Mouse (Mus musculus): Measurements from ENCODE around the gene Ehbp1.

The Ehbp1 gene

DNA sequence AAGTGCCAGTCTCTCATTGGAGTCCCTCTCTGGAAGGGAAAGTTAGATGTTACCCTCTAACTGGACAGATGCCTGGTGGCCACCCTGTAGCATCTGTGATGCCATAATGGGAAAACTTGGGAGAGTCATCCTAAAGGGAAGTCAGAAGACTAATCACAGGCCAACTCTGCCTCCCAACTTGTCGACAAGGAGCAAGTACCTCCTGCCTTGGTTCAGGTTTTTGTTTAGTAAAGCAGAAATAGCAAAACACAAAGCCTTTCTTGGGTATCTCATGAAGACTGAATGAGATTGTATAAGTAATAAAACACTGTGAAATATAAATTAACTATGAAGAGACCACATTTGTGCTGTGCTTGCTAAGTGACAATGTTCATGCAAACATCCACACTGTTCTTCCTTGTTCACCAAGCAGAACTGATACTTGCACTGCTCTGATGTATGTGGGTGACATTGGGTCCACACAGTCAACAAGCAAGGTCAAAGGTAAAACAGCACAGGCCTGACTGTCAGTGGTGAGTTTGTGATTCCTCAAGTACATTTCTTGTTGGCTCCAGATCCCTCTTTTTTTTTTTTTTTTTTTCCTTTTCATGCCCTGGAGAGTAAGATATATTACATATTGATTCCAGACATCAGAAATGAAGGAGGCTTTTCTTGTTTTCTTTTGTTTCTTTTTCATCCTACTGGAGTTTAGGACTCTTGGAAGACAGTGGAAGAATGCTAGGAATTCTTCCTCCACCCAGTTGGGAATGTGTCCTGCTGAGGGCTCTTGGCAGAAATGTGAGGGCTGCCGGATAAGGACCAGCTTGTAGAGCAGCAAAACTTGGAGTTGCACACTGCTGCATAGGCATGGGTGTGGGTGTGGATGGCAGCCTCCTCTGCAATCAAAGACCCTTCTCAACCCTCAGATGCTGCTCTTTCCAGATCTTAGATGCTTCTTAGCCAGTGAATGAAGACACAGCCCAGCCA, at the start of gene Ehbp1:
Gene Ehbp1 (minus strand): TSS at position 51 of the 966 bp plus-strand sequence.
- DNase-seq: no peak

DNA sequence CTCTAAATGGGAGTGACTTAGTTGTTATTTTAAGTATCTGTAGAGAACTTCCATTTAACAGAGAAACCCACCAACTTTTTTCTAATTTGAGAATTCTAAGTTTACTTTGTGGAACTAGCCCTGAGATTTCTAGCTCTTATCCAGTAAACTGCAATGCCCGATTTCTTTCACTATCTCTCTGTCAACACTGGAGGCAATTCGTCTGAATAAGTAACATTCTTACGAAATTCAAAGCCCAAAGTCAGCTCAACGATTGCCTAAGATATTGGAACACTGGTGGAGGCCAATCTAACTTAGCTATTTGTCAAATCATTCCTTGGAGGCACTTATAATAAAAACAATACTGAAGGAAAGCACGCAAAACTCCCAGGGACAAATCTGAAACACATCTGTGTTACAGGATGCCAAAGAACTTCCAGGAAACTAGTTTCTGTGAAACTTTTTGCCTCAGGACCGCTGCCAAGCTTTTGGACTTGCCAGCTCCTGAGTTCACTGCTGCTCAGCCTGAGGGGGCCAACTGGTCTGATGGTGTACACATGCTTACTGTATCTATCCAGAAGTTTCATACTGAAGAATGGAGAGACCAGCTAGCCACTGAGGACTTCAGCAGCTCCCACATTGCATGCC, 45.5 kb upstream of the Ehbp1 start:
- peak in 1 of 2 experiments; percentile 2 for DNase-seq

DNA sequence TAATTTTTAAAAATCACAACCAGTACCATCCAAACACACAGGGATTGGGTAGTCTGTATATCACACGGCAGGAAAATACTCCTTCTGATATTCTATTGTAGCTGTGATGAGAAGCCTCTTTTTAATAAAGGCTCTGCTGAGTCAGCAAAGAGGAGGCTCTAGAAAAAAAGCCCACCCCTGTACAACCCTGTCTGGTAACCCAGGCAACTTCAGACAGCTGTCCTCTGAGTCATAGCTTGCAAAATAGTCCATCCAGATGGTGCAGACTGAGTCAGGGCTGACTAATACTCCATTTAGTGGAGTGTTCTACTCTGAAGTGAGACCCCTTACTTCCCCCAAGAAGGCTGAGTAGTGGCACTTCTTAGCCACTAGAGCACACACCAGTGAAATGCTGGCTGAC, 41.4 kb upstream of the Ehbp1 start:
- no peak for DNase-seq

DNA sequence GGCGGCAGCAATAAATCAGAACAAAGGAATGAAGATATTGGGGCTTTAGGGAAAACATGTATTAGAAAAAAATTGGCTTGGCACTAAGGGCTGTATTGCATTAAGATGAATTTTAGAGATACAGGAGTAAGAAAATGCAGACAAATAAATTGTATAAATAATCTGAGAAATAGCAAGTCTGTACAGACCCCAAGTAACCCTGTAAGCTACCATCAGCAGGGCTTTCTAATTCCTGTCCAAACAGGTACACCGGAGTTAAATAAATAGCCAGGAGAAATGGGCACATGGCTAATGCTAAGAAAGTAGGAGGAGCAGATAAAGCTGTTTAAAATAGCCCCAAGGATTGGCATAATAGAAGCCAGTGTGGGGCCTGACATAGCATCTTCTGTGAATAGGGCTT, 32.7 kb upstream of the Ehbp1 start:
- no peak for DNase-seq

DNA sequence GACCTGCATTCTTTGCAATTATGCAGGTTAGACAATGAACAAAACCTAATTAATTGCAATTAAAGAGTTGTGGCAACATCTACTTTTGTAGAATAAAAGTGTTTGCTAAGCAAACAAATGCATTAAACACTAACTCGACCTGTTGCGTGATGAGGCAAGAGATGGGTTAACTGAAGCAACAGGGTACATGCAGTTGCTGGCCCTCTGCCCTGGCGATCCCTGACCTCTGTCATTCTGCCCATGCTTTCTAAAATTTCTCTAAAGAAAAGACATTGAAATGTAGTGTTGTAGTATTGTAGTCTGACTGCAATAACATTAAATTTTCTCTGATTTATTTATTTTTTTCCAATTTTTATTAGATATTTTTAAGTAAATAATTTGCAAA, 31.2 kb upstream of the Ehbp1 start:
- DNase-seq: no peak

DNA sequence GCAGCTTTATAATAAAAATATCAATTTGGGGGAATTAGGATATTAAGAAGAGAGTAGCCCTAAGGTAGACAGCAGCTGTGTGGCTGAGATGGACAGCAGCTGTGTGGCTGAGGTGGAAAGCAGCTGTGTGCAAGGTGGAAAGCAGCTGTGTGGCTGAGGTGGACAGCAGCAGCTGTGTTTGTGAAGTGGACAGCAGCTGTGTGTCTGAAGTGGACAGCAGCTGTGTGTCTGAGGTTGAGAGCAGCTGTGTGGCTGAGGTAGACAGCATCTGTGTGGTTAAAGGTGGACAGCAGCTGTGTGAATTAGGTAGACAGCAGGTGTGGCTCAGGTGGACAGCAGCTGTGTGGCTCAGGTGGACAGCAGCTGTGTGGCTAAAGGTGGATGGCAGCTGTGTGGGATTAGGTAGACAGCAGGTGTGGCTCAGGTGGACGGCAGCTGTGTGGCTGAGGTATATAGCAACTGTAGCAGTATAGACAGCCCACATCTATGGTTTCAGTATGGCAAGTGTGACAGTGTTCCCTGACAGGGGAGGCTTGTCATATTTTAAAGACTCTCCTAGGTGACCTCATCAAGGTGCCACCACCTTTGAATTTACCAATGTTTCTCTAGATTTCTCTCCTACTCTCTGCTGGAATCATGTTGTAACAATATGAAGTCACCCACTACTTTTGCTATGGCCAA, 30.7 kb upstream of the Ehbp1 start:
- DNase-seq: no peak

DNA sequence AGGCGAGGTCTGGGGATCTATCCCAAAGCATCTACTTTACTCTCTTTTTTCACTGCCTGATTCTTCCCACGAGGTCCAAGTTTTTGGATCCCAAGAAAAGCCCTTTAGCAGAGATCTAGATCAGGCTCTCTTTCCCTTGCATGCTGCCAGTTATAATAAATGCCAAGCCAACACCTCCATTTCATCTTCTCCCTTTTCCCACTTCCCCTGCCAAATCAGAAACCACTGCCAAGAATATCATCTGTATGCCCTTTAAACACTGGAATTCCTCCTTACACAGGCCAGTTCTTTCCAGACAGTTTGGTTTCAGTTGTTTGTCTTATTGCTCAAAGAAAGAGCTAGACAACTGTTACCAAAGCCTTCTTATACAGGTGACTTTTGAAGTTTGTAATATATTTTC, 27.7 kb upstream of the Ehbp1 start:
- DNase-seq: no peak

DNA sequence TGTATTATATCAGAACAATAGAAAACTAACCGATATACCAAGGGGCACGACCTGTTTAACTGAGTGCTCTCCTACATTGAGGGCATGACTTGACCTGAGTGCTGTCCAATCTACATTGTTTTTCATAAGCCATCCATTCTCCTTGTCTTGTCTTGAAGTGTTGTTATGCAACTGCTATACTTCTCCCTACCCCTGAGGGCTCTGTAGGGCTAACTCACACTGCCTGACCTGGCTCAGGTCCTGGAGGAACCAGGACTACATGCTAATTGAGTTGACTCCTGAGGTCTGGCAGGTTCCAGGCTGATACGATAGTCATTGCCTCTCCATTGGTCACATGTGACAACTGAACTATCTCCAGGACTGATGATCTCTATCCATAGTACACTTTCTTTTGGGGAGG, 26.5 kb upstream of the Ehbp1 start:
- no peak for DNase-seq

DNA sequence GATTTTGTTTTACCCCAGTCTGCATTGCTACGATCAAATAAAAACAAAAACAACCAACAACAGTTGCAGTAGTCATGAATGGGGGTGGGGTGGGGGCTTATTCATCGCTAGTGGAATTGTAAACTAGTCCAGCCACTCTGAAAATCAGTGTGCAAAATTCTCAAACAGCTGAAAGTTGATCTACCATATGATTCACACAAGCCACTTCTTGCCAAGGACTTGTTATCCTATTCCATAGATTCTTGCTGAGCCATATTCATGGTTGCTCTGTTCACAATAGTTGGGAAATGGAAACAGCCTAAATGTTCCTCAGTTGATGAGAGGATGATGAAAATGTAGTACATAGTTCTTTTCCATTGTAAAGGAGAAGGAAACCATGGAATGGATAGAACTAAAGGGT, 24.4 kb upstream of the Ehbp1 start:
- no peak for DNase-seq

DNA sequence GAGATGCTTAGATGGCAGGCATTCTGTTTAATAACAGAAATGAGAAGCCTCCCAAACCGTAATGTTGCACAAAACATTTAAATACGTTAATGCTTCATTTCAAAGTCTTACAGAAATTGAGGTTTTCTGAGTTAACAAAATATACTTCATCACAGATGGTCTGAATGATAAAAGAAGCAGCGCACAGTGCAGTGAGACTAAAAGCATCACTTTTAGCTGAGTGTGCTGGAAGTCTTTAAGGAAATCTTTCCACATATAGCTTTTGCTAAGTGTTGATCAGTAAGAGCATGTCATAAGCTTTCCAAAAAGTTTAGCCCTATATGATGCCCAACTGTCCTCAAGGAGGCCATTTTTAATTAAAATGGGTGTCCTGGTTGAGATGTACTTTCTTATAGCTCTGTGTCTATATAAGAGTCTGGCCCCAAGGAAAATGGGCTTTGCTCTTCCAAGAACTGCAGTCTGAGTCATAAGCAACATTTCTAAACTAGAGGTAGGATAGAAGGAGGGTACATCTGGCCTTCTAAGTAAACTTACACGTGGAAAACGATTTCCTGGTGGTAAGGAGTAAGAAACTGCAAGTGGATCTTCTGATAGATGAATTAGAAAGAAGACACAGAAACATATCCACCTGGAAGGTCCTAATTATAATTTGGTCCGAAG, 12.0 kb upstream of the Ehbp1 start:
- no peak for DNase-seq

DNA sequence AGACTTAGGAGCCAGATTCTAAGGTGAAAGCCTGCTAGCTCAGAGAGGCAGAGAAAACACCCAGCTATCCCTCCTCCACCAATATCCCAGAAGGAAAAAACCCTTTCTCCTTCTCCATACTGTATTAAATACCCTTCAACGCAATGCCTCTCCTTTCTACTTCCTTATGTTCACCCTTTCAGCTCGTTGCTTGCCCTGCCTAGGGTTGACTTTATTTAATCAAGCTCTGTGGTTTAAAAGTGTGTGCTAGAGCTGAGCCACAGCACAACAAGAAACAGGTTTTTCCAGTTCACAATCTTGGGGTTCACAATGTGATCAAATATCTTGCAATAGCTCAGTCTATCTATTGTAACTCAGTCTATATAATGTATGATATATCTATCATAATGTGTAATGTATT, 7.9 kb upstream of the Ehbp1 start:
- no peak for DNase-seq

DNA sequence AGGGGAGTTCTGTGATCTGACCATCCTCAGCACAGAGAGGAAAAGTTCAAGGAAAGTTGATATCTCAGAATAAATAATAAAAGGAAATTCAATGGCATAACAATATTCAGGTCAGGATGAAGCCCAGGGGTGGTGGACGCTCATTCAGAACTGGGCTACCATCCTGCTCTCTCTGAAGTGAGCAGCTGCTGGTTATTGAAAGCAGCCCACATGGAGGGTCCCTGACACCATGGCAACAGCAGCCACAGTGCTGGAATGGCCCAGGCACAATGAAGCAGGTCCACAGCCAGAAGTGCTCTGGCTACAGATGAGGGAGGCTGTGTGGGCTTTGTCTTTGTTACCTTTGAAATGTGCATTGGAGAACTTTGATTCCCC, 6.4 kb upstream of the Ehbp1 start:
- no peak for DNase-seq

DNA sequence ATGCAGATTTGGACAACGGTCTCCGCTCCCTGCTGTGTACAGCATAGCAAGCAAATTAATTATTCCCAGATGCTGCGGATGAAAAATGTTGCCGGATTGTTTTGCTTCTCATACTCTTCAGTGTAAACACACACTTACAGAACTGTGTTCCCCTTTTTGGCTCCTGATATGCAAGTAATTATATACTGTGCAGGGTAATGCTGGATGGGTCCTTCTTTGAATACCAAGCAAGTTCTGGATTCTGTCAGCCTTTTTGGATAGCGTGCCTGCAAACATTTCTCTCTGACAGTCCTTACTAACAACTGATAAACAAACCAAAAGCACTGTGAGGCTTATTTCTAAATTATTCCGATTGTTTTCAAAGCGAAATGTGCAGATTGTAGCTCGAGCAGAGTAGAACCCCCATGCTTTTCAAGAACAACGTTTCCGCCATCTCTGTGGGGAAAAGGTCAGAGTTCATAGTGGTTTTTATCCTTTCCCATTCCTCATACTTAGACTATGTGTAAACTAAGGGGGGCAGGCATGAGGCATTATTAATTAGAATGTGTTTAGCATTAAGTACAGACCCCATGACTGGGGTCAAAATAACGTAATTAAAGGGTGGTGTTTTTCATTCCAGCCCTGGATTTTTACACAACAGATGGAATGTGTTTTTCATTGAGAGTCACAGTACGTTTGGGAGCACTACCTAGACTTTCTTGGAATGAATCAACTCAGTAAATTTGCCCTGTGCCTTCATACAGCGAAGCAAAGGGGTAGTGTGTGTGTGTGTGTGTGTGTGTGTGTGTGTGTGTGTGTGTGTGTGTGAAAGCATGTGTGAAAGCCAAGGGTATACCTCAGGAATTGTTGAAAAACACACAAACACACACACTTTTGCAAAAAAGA, 5.8 kb upstream of the Ehbp1 start:
- DNase-seq: no peak

DNA sequence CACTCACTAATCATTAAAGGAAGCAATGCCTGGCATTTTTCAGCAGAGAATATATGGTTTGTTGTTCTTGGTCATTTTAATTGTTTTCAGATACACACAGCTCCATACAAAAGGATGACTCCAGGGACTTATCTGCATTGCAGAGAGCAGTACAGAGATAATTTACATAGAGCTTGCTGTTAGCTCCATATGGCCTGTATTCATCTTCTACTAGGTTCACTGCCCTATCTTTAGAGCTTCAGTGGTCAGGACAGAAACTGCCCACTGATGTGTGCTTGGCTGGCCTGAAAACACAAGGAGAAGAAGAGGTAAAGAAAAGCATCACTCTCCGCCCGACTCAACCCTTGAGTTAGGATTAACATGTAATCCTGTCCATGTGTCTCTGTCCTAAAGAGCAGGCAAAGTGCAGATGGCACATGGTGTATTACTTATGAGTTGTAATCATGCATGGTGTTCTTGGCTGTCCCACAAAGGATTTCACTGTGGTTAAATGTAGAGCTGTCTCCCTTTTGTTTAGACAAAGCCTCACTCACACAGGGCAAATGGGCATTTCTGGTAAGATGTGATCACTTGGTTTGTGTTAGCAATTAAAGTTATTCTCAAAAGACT, 14.7 kb downstream of the Ehbp1 start:
- no peak for DNase-seq

DNA sequence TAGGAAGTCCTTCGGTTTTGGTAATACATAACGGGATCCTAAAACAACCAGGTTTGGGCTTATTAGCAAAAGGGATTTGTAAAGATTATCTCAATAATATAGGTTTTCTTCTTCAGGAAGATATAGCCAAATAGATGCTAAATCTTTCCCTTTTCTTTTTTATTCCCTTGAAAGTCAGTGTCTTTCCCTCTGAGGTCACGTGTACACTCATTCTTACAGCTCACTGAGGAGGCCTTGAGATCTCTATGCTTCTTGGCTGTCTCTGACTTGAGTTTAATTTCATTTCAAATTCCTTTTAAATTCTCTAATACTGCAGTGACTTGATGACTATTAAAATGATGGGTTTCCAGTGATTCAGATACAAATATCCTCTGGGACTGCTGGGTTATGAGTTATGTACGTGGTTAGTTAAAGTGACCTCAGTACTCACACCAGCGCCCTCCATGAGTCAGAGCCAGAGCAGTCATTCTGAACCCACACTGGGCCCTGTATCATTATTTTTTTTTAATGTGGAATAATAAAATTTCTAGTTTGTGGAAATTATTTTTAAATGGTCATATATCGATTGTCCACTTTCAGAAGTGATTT, 24.2 kb downstream of the Ehbp1 start:
- no peak for DNase-seq

DNA sequence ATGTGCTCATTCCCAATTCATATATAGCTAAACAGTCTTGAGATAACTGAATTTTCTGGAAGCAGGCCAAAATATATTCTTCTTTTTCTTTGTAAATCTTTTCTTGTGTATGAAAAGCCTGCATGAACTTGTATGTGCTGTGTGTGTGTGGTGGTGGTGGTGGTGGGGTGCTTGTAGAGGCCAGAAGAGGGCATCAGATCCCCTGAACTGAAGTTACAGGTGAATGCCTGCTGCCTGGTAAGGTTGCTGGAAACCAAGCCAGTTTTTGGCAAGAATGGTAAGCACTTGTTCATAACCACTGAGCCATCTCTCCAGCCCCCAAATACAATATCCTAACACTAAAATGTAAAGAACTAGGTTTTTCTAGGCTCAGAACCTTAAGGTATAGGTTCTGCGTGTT, 26.3 kb downstream of the Ehbp1 start:
- DNase-seq: peak in 1 of 2 experiments; percentile 6

DNA sequence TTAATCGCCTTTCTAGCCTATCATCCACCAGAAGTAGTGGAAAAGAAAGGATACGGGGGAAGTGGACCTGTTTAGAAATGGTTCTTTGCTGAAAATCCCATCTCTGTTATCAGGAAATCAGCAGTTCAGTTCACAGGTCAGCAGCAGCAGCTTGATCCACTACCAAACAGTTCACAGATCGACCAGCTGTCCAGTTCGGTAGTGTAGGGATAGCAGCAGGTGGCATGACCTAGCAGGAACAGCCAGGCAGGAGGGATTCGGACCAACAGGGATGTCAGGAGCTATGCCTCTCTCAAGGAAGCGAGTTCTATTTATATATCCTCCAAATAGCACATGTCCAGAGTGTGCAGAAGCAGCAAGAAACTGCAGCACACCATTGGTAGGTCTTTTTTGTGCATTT, 40.9 kb downstream of the Ehbp1 start:
- no peak for DNase-seq

DNA sequence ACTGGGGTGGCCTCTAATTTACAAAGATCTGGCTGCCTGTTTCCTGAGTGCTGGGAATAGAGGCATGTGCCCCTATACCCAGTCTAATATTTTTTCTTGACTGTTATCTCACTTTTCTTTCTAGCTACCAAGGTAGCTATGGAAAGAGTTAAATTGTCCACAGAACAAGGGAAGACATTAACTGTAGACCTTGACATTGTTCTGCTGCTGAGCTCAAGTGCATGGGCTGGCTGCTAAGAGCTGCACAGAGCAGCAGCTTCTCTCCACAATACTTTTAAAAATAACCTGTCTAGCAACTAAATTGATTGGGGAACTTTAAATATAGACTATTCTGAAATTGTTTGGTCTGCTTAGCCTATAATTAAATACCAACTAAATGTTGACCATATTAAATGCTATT, 52.9 kb downstream of the Ehbp1 start:
- no peak for DNase-seq

DNA sequence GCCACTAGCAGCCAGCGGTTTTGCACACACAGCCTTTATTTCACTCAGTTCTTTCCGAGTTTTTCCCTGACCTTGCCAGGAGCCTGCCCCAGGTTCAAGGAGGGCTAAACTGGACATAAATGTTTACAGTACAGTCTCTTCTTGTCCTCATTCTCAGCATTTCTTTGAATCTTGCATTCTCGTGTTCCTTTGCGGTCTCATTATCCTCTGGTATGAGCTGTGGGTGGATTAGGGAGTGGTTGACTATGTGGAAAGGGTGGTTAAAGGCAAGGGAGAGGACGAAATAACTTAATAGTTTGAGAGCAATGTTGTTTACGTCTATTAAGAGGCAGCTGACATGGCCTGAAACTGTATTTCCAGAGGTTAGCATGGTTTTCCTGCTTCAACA, 54.6 kb downstream of the Ehbp1 start:
- no peak for DNase-seq

DNA sequence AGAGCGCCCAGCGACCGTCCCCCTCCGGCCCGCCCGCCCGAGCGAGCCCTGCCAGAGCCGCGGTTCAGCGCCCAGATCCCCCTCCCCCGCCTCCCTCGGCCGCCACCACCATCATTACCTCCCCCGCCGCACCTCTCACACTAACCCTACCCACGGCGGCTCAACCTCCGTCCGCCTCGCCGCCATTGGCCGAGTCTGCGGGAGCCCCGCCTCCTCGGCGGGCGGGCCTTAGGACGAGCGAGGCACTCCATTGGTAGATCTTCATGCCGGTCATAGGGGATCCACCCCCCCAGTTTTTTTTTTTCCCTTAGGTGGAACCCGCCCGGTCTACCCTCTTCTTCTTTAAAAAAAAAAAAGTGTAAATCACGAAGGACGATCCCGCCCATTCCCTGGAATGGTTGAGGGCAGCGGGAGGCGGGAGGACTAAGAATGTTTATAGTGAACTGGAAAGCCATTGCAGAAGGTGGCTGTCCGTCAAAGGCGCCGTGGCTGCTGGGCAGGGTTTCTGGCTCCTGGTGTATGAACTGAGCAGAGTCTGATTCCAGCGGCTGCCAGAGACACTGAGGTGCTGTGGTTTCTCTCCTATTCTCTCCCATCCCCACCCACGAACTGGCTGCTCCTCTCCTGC, 55.1 kb downstream of the Ehbp1 start:
- peak; percentile 97 to 98 for DNase-seq

DNA sequence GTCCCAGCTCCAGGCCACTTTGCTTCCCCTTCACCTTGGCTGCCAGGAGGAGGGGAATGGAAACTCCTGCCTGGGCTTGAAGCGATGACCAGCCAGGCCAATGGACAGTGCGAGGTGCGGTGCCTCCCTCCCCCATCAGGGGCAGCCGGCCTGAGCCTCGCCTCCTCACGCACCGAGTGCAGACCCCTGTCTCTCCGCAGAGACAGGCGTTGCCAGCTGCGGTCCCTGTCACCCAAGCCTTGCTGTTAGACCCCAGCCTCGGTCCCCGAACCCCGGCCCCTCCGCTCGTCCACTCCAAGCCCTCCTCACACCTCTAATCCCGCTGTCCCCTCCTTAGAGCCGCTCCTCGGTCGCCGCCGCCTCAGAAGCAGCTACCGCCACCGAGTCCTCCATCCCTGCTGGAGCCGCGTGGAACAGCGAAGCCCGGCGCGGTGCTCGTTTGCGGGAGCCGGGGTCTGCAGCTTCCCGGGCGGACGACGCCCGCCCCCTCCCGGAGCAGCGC, 55.7 kb downstream of the Ehbp1 start:
- peak; percentile 58 to 65 for DNase-seq
